Mouse (Mus musculus) bone marrow, adult 2 months (tissue): ENCODE results near the gene Aaas. TPM values are rescaled to one million over a fixed set of nuclear protein-coding genes. Genes with fewer than 3 reads are reported as not detected.

ENCODE experiments used
- H3K27ac ChIP-seq: fragments of 200-500 bp; 2 replicates; pipeline ENCODE4 v1.5.1; 2012; ENCODE audit warnings: low read depth, mild to moderate bottlenecking, control low read depth, inconsistent platforms, low read length; ENCODE audit not compliant: control insufficient read depth, poor library complexity, insufficient read depth
- H3K4me1 ChIP-seq: fragments of 200-500 bp; 2 replicates; pipeline ENCODE4 v1.6.1; 2011; ENCODE audit warnings: low read length; ENCODE audit not compliant: control insufficient read depth, insufficient read depth
- H3K4me3 ChIP-seq: fragments of 200-500 bp; replicated peaks from 2 replicates; pipeline ENCODE3; 2011; ENCODE audit warnings: mild to moderate bottlenecking, low read depth, low read length, control low read depth; ENCODE audit not compliant: control insufficient read depth
- CTCF ChIP-seq: fragments of 200-500 bp; IDR thresholded peaks from 2 replicates; pipeline ENCODE4 v1.5.1; 2011; ENCODE audit warnings: low read length, control low read depth; ENCODE audit not compliant: control insufficient read depth, insufficient read depth
- POLR2A ChIP-seq: fragments of 200-500 bp; IDR thresholded peaks from 2 replicates; pipeline ENCODE4 v1.6.1; 2011; ENCODE audit warnings: low read depth, mild to moderate bottlenecking, control low read depth, low read length, borderline replicate concordance; ENCODE audit not compliant: control insufficient read depth
- WGBS: fragments of 180-500 bp; shearing (Covaris S2); methylation state at CpG from one replicate; pipeline ENCODE4 v1.1.7; 2018; 5-methylcytosine and 5-hydroxymethylcytosine counted together
- polyA plus RNA-seq: library from polyadenylated mRNA; stranded (reverse); fragments of >200 nt; gene quantifications from 2 replicates; pipeline ENCODE4 v1.2.4, GENCODE M21; 2011; ENCODE audit warnings: low replicate concordance; ENCODE audit not compliant: missing spikeins, insufficient read depth, insufficient read length

The Aaas gene
- polyA plus RNA-seq, 1 experiment, result 97.9 TPM

GRCm38 (mm10) chr15:102383671-102384070 is 33.1 kb upstream of the Aaas start:
- 56% methylated on average over 6 of the region's 6 CpGs for WGBS
- Histone ChIP-seq H3K27ac (no peak overlapping the region), H3K4me3 (no peak overlapping the region), H3K4me1 (no peaks in the 10 kb centered on the region; the same call in 1 of the 2 replicates)
- TF ChIP-seq POLR2A (no peak), CTCF (no peak)

- TF ChIP-seq POLR2A (no peak), CTCF (peak; percentile 98)
- Histone ChIP-seq H3K27ac (no peak overlapping the region), H3K4me1 (peaks cover 2% of the 10 kb centered on the region; the same call in 1 of the 2 replicates), H3K4me3 (no peak overlapping the region)
- WGBS, result 2% methylated on average over 7 of the region's 7 CpGs
Measured at GRCm38 (mm10) chr15:102381575-102381974, 31.0 kb upstream of the Aaas start.

- peaks cover 3% of the 10 kb centered on the region; the same call in 1 of the 2 replicates for H3K4me1 ChIP-seq
- H3K4me3 ChIP-seq, result no peak overlapping the region
- WGBS, result 2% methylated on average over 10 of the region's 10 CpGs
- no peak overlapping the region for H3K27ac ChIP-seq
- TF ChIP-seq POLR2A, result no peak
- no peak for TF ChIP-seq CTCF
Measured at GRCm38 (mm10) chr15:102377810-102378262, 27.3 kb upstream of the Aaas start.

GRCm38 (mm10) chr15:102377163-102377543 is 26.6 kb upstream of the Aaas start:
- H3K4me1 ChIP-seq, result peaks cover 3% of the 10 kb centered on the region; the same call in 1 of the 2 replicates
- TF ChIP-seq CTCF (peak; percentile 88), POLR2A (no peak)
- H3K4me3 ChIP-seq, result peak overlapping the region; percentile 42
- WGBS, result 0% methylated on average over 7 of the region's 7 CpGs
- H3K27ac ChIP-seq, result peak overlapping the region; percentile 13; the same call in 1 of the 2 replicates

GRCm38 (mm10) chr15:102376453-102377162 is 26.0 kb upstream of the Aaas start:
- H3K4me1 ChIP-seq, result peaks cover 3% of the 10 kb centered on the region; the same call in 1 of the 2 replicates
- peak overlapping the region; percentile 42 for H3K4me3 ChIP-seq
- peak overlapping the region; percentile 13; the same call in 1 of the 2 replicates for H3K27ac ChIP-seq
- 5% methylated on average over 43 of the region's 43 CpGs for WGBS
- TF ChIP-seq CTCF, result no peak
- TF ChIP-seq POLR2A, result peak; percentile 42; the same call in 1 of the 2 replicates

- 61% methylated on average over 10 of the region's 10 CpGs for WGBS
- H3K4me1 ChIP-seq, result no peaks in the 10 kb centered on the region; the same call in 1 of the 2 replicates
- H3K27ac ChIP-seq, result no peak overlapping the region
- H3K4me3 ChIP-seq, result no peak overlapping the region
- no peak for TF ChIP-seq CTCF
- TF ChIP-seq POLR2A, result no peak
Measured at GRCm38 (mm10) chr15:102370727-102371126, 20.2 kb upstream of the Aaas start.

GRCm38 (mm10) chr15:102369972-102370371 is 19.4 kb upstream of the Aaas start:
- TF ChIP-seq CTCF (no peak), POLR2A (no peak)
- Histone ChIP-seq H3K4me3 (no peak overlapping the region), H3K27ac (no peak overlapping the region), H3K4me1 (no peaks in the 10 kb centered on the region; the same call in 1 of the 2 replicates)
- 26% methylated on average over 13 of the region's 13 CpGs for WGBS

GRCm38 (mm10) chr15:102366733-102367344 is 16.3 kb upstream of the Aaas start, which contains the start of gene Sp7:
Sp7 (minus strand) TSS chr15:102367182.
- 9% methylated on average over 15 of the region's 15 CpGs for WGBS
- no peaks in the 10 kb centered on the region; the same call in 1 of the 2 replicates for H3K4me1 ChIP-seq

More at GRCm38 (mm10) chr15:102366733-102367344, 16.3 kb upstream of the Aaas start, which contains the start of gene Sp7:
- no peak within 1 kb of the TSS for H3K27ac ChIP-seq
- TF ChIP-seq CTCF, result no peak
- no peak within 1 kb of the TSS for H3K4me3 ChIP-seq
